Mouse (Mus musculus): ENCODE data around the gene Olfr389.

Gene Olfr389

GRCm38 (mm10) chr11:73780613-73781012 is at the start of gene Olfr389:
TSS of gene Olfr389 (minus strand) at chr11:73780713.
- no peak for DNase-seq (ENCODE audit: low spot score in 2 of 2)

- DNase-seq (ENCODE audit: low spot score in 2 of 2) = no peak
Measured at GRCm38 (mm10) chr11:73816949-73817348, 36.4 kb upstream of the Olfr389 start, which contains the start of gene Olfr392. TSS of gene Olfr392 (minus strand) at chr11:73817049.

GRCm38 (mm10) chr11:73802952-73803351 is 22.4 kb upstream of the Olfr389 start, which contains the start of gene Olfr391-ps:
TSS of gene Olfr391-ps (minus strand) at chr11:73803052.
- DNase-seq (ENCODE audit: low spot score in 2 of 2) = no peak

- no peak for DNase-seq (ENCODE audit: low spot score in 2 of 2)
Measured at GRCm38 (mm10) chr11:73782664-73783063, 2.2 kb upstream of the Olfr389 start, which contains the start of gene Olfr390. TSS of gene Olfr390 (plus strand) at chr11:73782964.

- DNase-seq (ENCODE audit: low spot score in 2 of 2) = no peak
Measured at GRCm38 (mm10) chr11:73759115-73759514, 21.4 kb downstream of the Olfr389 start.
